Mouse (Mus musculus) cerebellum, postnatal 25 days (tissue): ENCODE results near the gene Ppil1.

Experiments used
- DNase-seq, 2 experiments: peaks; one replicate each; pipeline ENCODE4 v3.0.0; 2021; ENCODE audit warnings: mixed read lengths in 2 of 2

The Ppil1 gene

GRCm38 (mm10) chr17:29263840-29264633, at the start of gene Ppil1:
Ppil1 (minus strand) TSS chr17:29264186.
- DNase-seq: peak; percentile 88 to 89

GRCm38 (mm10) chr17:29313300-29313699, 49.3 kb upstream of the Ppil1 start:
- DNase-seq: no peak

GRCm38 (mm10) chr17:29312082-29312481, 48.1 kb upstream of the Ppil1 start:
- no peak for DNase-seq

- DNase-seq: no peak
Observed at GRCm38 (mm10) chr17:29311602-29312001, 47.6 kb upstream of the Ppil1 start.

GRCm38 (mm10) chr17:29310056-29310623, 46.2 kb upstream of the Ppil1 start:
- no peak for DNase-seq

- peak in 1 of 2 experiments; percentile 38 for DNase-seq
Observed at GRCm38 (mm10) chr17:29305871-29306270, 41.9 kb upstream of the Ppil1 start.

GRCm38 (mm10) chr17:29305058-29305806, 41.2 kb upstream of the Ppil1 start:
- DNase-seq: peak; percentile 63 to 74

- no peak for DNase-seq
Observed at GRCm38 (mm10) chr17:29304376-29305057, 40.5 kb upstream of the Ppil1 start.

- no peak for DNase-seq
Observed at GRCm38 (mm10) chr17:29303856-29304255, 39.9 kb upstream of the Ppil1 start.

GRCm38 (mm10) chr17:29303087-29303486, 39.1 kb upstream of the Ppil1 start:
- no peak for DNase-seq

GRCm38 (mm10) chr17:29302149-29302548, 38.2 kb upstream of the Ppil1 start:
- DNase-seq: no peak

- DNase-seq: no peak
Observed at GRCm38 (mm10) chr17:29301421-29301820, 37.4 kb upstream of the Ppil1 start.

GRCm38 (mm10) chr17:29300926-29301325, 36.9 kb upstream of the Ppil1 start:
- DNase-seq: no peak

GRCm38 (mm10) chr17:29299282-29299681, 35.3 kb upstream of the Ppil1 start:
- DNase-seq: peak; percentile 27 to 47

- no peak for DNase-seq
Observed at GRCm38 (mm10) chr17:29297813-29298212, 33.8 kb upstream of the Ppil1 start.

- no peak for DNase-seq
Observed at GRCm38 (mm10) chr17:29297321-29297720, 33.3 kb upstream of the Ppil1 start.

- DNase-seq: no peak
Observed at GRCm38 (mm10) chr17:29295835-29296234, 31.8 kb upstream of the Ppil1 start.

GRCm38 (mm10) chr17:29293807-29294605, 30.0 kb upstream of the Ppil1 start:
- DNase-seq: peak in 1 of 2 experiments; percentile 60

- no peak for DNase-seq
Observed at GRCm38 (mm10) chr17:29292996-29293395, 29.0 kb upstream of the Ppil1 start.

- DNase-seq: no peak
Observed at GRCm38 (mm10) chr17:29291793-29292192, 27.8 kb upstream of the Ppil1 start.

- DNase-seq: no peak
Observed at GRCm38 (mm10) chr17:29282216-29282952, 18.4 kb upstream of the Ppil1 start.
